In genomic region chr1:53300506-53300905, GRCm38 (mm10) we compare ENCODE assay signal across 14 mouse cellular contexts. TPM values are rescaled to one million over a fixed set of nuclear protein-coding genes. Genes with fewer than 3 reads are reported as not detected.
"Had no signal": no experiment of that assay in that cellular context is flagged by ENCODE, and none has a peak within 500 bp of the region (broad histone marks: within the 10 kb centered on the region; RNA-seq: fewer than 3 reads in every experiment).

No protein-coding gene starts in this region.

- DNase-seq: lung, embryonic 14.5 days; lung, postnatal 10 days; lung, postnatal 4 days; midbrain, embryonic 14.5 days; retina, postnatal 1 day; right cerebral cortex, adult 18-20 months; right cerebral cortex, postnatal 25 days; right cerebral cortex, postnatal 4 days; spleen, adult 18-20 months; thymus, adult 18-20 months; thymus, postnatal 14 days; thymus, postnatal 36 days had no signal

RNA-seq across cellular contexts. Expression of gene Gm28778, which starts 3.6 kb away (rescaled TPM):
- total RNA-seq: megakaryocyte, adult 5-6 weeks; megakaryocyte-erythroid progenitor cell, adult 5-6 weeks had no signal
